Mouse (Mus musculus): ENCODE results near the gene Svs3a.
"Not testable (repeated sequence)": the region's sequence is repeated elsewhere in the genome, so short reads cannot be mapped to it uniquely, and the experiment has no call there.

The Svs3a gene

GRCm38 (mm10) chr2:164288968-164289367, at the start of gene Svs3a:
Gene Svs3a, plus strand, starts transcription at chr2:164289268.
- DNase-seq (ENCODE audit: low spot score) = not testable (repeated sequence)

DNA sequence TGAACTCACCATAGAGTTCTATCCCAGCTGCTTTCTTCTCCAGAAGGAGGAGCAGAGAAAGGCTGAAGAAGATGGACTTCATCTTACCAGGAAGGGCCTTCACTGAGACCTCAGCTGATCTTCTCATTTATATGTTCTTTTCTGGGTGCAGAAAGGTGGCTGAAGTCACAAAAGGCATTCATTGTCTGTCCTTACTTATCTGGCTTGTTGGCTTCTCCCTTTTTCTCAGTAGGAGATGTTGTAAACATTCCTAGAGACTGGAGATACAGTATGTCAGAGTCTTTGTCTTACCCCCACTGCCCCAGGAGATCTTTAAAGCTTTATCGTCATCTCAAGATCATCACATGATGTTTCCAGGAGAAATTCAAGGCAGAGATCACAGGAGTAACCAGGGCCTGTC, 32.5 kb upstream of the Svs3a start, which contains the start of gene Svs3b:
TSS of gene Svs3b (minus strand) at position 101 of the 400 bp plus-strand sequence.
- DNase-seq (ENCODE audit: low spot score) = not testable (repeated sequence)

DNA sequence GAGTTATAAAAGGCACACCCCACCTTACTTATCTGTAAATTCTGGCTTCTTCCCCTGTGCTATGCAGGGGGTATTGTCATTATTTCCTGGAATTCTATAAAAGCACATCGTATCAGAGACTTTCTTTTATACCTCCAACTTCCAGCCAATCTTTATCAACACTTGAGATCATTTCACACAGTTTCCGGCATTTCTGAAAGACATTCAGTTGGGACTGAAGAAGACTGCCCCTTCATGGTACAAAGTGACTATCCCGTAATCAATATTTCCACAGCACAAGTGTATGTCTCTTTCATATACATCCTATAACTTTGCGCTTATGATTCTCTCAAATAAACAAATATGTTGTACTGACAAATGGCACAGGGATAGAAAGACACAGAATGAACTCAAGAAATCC, 10.7 kb upstream of the Svs3a start, which contains the start of gene Svs4:
TSS of gene Svs4 (minus strand) at position 101 of the 400 bp plus-strand sequence.
- no peak for DNase-seq (ENCODE audit: low spot score)

DNA sequence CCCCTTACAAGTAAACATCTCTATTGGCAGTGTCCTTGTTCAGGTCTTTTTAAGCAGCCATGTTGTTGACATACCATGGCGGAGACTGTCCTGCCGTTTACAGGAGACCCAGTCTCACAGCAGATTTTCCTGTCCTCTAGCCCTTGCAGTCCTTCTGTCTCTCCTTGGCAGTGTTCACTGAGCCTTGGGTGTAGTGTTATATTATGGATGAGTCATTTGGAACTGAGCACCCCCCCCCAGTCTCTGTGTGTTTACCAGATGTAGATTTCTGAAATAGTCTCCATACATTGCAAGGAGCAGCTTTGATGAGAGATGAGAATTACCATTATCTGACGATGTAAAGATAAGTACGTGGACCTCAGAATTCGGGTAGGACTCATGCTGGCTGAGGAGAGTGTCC, 23.5 kb downstream of the Svs3a start:
- DNase-seq (ENCODE audit: low spot score) = no peak

GRCm38 (mm10) chr2:164315460-164315859, 26.4 kb downstream of the Svs3a start:
- not testable (repeated sequence) for DNase-seq (ENCODE audit: low spot score)

DNA sequence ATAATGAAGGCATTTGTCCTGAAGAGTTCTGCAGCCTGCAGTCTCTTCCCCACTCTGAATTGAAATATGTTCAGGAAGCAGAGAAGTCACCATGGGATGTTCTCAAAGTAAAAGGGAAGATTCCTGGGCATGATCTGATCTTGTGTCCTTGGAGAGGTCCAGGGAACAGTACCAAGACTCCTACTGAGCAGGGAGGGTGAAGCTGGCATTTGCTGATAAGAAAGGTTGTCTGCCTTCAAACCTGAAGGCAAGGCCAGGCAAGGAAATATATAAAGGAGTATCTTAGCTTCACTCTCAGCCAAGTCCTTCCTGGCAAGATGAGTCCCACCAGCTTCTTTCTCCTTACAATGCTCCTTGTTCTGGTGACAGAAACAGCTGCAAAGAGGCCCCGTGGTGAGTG, 27.4 kb downstream of the Svs3a start, which contains the start of gene Svs6:
TSS of gene Svs6 (plus strand) at position 301 of the 400 bp plus-strand sequence.
- DNase-seq (ENCODE audit: low spot score) = not testable (repeated sequence)

GRCm38 (mm10) chr2:164320983-164321382, 31.9 kb downstream of the Svs3a start:
- no peak for DNase-seq (ENCODE audit: low spot score)

DNA sequence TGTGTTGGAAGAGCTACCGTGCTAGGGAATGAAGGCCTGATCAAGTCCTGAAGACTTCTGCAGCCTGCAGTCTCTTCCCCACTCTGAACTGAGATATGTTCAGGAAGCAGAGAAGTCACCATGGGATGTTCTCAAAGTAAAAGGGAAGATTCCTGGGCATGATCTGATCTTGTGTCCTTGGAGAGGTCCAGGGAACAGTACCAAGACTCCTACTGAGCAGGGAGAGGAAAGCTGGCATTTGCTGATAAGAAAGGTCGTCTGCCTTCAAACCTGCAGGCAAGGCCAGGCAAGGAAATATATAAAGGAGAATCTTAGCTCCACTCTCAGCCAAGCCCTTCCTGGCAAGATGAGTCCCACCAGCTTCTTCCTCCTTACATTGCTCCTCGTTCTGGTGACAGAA, 43.4 kb downstream of the Svs3a start, which contains the start of gene Svs5:
TSS of gene Svs5 (plus strand) at position 301 of the 400 bp plus-strand sequence.
- not testable (repeated sequence) for DNase-seq (ENCODE audit: low spot score)
